Mouse (Mus musculus): ENCODE measurements around the gene Ndufa8.
A peak's percentile ranks its signal among the peaks of the same experiment; 100 is the strongest.

Gene Ndufa8

DNA sequence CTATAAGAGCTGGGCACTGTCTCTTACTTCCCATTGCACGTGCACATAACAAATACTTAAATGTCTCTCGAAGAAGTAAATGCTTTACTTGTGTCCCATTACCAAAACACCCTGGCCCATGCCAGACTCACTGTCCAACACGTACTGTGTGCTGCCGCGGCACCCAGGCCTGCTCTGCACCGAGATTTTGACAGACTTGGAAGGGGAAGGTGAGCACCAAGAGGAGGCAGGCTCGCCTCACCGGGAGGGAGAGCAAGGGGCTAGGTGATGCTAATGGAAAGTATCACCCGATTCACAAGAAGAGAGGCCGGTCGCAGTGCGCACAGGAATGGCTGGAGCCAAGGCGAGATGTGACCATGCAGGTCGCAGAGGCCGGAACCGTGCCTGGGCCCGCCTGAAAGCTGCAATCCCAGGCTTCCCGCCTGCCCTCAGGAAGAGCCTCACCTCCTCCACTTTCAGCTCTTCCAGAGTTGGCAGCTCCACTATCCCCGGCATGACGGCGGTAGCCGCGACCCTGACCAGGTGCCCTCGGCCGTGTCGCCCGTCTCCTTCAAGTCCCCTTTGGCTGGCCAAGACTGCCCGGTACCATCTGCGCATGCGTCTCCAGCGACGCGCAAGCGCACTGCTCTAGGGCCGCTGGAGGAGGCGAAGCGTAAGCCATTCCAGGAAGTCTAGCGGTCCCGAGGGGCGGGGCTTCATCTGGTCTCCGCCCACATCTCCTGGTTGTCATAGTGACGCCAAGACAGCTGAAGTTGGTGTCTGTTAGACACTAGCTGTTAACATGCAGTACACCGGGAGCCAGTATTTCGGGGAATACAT is at the start of gene Ndufa8, which contains the start of gene Morn5:
Gene Ndufa8 (minus strand): TSS at position 659 of the 819 bp plus-strand sequence.
Gene Morn5 (plus strand): TSS at position 711 of the 819 bp plus-strand sequence.
- DNase-seq (ENCODE audit: low spot score in 2 of 2), result peak; percentile 96

DNA sequence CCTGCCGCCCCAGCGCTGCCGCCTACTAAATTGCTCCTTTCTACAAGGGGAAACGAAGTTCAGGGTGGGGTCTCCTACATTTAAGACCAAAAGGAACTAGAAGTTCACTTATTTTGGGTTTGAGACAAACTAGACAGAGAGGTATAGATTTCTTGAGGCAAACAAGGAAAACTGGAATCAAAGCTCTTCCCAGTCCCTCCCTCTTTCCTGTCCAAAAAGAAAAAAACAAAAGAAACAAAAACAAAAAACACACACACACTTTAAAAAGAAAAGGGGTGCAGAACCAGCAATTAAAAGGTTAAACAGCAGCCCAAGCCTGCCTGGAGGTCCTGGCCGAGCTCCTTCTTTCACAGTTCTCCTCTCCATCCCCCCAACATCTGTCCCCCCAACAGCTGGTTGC is 48.8 kb upstream of the Ndufa8 start:
- no peak for DNase-seq (ENCODE audit: low spot score in 2 of 2)

DNA sequence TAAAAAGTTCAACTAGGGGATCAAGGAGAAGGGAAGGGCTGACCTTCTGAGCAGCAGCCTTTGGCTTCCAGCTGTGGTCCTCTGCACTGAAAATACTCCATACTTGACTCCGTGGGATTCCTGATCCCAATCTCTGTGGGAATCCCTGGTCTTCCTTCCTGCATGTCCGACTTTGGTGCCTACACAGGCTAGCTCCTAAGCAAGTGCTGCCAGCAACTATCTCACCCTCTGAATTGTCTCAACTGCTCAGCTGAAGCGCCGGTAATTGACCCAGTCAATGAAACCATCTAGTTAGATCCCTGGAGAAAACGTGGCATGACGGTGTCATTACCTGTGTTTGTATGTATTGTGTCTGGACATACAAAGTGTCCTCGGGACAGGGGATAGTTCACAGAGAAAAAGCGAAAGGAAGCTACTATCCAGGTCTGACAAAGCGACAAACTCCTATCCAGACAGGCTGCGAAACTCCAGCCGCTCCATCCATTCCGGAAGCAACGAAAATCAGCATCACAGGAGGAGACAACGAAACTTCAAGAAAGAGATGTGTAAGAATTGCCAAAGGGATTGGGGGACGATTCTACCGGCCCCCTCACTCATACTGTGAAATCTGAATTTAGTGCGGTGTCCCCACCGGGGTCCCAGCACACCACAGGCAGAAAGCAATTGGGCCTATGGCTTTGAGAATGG is 48.1 kb upstream of the Ndufa8 start:
- DNase-seq (ENCODE audit: low spot score in 2 of 2), result no peak

DNA sequence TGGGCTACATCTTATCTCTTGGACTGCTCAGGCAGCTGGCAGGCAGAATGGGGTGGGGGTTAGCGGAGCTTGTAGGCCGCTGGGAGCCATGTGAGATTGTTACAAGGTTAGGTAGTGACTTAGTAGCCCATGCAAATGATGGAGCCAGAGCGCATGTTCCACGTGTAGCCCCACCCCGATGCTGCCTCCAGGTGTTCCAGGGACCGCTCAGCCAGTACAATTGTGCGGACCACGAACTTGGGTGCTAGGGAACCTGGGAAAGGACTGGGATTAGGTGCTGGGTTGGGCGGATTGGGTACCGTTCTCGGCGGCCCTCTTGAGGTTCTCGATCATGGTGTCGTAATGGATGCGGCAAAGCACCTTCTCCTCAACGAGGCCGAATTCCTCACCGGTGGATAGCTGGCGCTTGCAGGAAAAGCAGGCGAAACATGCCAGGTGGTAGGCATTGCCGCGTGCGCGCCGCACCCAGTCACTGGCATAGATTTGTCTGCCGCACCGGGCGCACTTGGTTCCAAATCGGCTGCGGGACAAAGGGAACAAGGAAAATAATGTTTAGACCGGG is 44.8 kb upstream of the Ndufa8 start:
- DNase-seq (ENCODE audit: low spot score in 2 of 2), result no peak

DNA sequence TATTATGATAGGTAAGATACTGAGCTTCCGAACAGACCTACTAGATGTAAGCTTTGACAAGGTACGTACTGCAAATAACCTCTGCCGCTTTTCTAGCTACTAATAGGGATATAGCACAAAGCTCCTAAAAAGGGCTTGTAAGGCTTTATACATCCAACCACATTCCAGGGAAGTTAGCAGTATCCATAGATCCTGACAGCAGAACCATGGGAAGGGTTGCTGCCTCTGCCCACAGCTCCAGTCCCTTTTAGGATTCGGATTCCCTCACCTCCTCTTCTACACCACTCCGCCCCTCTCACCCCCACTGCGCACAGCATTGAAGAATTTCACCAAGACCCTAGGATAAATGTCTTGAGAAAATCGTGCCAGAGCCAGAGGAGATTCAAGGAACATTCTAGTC is 44.1 kb upstream of the Ndufa8 start:
- DNase-seq (ENCODE audit: low spot score in 2 of 2), result no peak

DNA sequence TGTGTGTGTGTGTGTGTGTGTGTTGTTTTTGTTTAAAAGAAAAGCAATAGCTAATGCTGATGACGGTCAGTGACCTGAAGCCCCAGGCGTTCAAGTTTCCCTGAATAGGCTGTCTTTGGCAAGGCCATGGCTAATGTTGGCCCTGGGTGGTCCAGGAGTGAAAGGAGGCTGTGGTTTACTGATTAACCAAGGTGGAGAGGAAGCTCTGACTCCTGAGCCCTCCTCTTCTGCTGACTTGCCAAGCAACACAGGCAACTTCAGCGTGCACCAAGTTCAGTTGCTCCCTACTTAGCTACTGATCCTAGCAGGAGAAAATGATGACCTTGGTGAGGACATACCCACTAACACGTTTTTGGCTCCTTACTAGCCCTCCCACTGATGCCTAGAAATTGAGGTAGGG is 43.5 kb upstream of the Ndufa8 start:
- DNase-seq (ENCODE audit: low spot score in 2 of 2), result no peak

DNA sequence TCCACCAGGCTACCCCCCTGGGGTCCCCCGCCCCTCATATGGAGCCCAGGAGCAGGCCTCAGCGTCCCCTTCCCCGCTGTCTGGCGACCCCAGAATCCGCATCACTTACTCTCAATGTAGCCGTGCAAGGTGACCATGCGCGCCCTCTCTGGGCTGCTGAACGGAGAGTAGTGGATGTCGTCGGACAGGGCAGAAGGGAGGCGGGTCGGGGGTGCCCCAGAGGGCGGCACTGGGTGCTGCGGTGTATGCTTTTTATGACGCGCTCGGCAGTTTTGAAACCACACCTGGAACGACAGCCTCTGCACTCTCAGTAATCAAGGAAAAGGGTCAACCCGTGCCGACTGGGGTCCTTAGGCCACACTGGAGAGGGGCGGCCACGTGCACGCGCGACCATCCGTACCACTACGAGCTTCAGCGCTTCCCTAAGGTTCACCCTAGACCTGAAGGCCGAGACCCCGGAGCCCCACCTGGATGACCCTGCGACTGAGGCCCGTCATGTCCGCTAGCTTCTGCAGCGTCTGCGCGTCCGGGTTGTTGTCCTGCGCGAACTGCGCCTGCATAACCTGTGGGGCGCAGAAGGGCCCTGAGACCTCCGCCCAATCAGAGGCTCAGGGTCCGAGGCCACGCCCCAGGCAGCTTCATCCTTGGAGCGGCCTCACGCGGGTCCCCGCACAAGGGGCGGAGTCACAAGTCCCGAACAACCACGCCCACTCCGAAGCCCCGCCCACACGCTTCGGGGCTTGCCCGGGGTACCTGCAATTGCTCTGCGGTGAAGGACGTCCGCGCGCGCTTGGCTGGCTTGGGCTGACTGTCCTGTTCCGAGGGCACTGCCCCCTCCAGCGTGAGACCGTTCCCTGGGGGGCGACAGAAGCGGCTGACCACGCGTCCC is 41.9 kb upstream of the Ndufa8 start:
- peak; percentile 33 to 41 for DNase-seq (ENCODE audit: low spot score in 2 of 2)

DNA sequence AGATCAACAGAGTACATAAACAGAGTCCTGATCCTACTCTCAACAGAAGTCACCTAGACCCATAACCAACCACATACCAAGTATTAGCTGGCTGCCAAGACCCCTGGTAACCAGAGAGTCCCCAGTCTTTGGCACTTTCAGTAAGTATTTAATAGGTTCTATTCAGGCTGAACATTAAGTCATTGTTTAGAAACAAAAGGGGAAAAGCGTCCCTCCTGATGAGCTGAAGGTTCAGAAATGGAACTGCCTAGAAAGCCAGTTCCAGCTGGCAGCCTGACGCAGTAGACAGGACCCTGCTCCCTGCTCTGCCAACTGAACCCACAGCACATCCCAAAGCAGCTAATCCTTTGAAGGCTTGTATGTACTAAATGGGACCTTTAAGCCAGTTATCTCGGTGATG is 40.0 kb upstream of the Ndufa8 start:
- no peak for DNase-seq (ENCODE audit: low spot score in 2 of 2)

DNA sequence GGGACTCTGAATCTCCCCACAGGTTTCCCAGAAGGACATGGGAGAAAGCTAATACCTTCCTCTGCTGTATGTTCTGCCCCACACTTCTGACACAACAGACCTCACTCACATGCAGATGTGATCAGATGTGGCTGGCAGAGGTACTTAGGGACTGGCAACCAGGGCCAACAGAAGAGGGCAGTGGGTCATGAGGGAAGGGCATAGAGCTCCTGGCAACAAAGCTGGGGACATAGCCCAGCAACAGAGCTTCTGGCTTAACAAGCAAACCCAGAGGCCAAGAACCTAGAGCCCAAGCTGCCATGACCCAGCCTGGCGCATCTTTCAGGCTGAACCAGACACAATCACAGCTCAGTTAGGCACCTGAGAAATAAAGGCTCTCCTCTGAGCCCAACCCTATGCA is 35.8 kb upstream of the Ndufa8 start:
- no peak for DNase-seq (ENCODE audit: low spot score in 2 of 2)

DNA sequence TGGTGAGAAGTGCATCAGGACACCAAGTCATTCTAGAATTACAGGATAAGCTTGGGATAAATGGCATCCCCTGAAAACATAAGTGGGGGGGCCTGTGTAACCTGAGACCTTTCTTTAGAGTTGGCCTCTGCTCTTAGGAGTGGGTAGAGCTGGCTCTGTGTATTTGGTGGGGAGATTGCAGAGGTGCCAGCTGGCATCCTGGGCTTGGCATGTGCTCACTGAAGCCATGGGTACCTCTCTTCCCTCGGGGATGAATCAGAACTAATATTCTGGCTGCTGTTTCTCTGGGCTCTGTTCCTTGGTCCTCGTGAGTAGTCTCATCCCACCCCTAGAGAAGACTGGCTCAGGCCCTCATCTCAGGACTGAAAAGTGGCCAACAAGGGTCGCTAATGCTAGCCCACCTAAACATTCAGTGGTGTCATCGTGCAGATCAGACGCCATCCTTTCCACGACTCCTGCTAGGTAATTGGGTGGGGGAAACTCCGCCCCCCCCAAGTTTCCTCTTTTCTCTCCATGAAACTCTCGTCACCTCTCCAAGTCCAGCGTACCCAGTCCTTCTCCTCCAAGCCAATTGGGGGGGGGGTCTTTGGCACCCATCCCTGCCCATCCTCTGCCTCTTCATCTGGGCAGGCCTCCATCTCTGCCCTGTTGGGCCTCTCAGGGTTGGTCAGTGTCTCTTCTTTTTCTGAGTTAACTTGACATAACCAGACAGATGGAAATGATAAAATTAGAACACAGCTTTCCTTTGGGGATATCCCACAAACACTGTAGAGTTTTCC is 33.8 kb upstream of the Ndufa8 start:
- DNase-seq (ENCODE audit: low spot score in 2 of 2), result no peak

DNA sequence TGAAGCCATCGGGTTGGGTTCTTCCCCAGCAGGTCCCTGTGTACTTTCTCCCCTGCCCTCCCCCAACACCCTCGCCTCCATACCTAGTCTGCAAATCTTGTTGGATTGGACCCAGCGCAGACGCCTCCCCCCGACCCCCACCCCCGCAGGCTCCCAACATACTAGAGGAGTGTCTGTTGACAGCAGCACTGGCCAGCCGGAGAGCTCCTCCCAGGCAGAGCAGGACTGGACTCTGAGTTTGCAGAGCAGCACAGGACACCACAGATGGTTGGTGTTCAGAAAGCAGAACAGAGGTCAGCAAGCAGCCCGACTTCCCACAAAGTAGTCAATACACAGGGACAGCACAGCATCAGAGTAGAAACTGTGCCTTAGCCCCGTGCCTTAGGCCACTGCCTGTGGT is 32.2 kb upstream of the Ndufa8 start:
- no peak for DNase-seq (ENCODE audit: low spot score in 2 of 2)

DNA sequence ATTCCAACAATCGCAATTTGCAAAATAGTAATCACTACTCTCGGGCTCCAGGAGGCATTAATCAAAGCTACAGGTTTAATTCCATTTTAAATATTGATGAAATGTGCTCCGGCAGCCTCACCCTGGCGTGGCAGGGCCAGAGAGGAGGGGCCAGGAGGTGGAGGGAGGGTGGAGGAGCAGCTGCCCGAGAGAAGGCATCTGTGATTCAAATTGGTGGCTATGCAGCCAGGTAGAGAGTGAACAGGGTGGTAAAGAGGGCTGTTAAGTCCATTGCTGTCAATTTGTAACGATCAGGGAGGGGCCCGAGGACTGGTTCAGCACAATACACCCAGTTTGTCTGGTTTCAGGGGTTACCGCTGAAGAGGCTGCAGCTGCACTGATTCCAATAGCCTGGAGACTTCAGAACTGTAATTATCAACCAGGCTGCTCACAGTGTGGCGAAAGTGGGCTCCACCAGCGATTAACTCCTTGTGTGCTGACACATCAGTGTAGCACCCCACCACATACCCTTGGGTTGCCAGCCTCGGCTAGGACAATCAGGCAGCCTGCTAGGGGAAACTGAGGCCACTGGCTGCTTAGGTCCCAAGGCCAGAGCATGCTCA is 28.1 kb upstream of the Ndufa8 start:
- DNase-seq (ENCODE audit: low spot score in 2 of 2), result no peak

DNA sequence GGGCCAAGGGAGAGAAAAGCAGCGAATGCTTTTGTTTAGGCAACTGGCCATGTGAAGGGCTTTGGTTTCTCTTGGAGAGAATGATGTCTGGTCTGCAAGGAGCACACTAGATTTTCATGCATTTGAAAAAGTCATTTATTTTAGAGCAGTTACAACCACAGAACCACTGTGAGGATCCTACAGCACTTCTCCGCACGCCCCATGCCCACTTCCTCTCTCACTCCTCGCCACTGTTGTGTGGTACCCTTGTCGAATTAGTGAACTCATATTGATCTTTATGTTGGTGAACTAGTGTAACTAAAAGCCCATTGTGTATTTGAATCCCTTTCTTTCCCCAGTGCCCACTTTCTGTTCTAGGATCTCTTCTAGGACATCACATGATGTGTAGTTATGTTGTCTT is 26.0 kb upstream of the Ndufa8 start:
- no peak for DNase-seq (ENCODE audit: low spot score in 2 of 2)

DNA sequence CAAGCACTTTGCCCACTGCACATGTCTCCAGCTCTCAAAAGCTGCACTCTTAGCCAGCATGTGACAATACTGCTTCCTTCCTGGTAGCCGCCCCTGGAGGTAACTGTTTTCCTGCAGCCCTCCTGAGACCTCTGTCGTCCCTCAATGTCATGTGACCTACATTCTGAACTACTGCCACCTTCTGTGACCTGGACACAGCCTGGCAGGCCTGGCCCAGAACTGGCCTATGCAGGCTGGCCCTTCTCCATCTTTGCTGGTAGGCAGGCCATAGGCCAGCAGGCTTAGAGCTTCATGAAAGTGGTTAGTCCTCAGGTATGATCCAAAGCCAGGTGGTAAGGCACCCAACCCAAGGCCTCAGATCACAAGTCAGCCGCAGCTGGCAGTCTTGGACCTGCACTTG is 24.6 kb upstream of the Ndufa8 start:
- DNase-seq (ENCODE audit: low spot score in 2 of 2), result no peak

DNA sequence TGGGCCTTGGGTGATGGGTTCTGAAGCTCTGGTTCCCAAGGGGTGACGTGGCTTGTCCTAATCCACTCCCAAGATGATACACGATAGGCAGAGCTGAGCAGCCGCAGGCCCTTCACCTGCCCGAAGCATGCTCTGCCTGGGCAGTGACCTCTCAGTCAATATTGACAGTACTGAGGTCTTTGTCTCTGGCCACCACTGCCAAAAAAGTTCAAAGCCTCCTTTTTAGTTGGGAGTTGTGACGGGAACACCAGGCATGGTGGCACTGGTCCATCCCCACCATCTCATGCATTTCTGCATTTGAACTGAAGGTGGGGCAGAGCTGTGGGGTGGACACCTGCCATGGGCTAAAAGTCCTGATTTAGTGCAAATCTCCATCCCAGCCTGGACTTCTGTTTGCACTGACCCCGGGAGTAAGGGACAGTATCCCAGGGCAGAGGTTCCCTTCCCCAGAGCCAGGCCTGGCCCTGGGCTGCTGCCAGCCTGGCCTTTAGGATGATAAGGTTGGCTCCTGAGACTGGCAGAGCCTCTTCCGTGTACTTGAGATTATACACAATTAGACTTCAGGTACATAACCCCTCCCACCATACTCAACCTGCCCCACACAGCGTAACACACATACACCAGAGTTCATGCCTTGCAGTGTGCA is 22.6 kb upstream of the Ndufa8 start:
- DNase-seq (ENCODE audit: low spot score in 2 of 2), result no peak

DNA sequence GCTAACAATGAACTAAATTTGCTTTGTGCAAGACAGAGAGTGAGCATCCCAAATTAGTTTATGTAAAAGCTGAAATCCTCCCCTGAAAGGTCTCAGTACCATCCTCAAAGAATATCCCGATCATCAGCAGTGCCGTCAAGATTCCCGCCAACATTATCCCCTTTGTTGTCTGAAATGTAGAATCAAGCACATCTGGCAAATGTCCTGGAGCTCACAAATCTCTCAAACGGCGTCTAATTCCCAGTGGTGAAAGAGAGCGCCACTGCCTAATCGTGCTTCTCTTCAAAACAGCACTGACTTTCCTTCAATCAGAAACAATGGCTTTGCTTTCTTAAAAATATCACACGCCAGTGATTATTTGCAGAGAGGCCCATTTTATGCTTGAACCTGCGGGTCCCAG is 17.9 kb upstream of the Ndufa8 start:
- no peak for DNase-seq (ENCODE audit: low spot score in 2 of 2)

DNA sequence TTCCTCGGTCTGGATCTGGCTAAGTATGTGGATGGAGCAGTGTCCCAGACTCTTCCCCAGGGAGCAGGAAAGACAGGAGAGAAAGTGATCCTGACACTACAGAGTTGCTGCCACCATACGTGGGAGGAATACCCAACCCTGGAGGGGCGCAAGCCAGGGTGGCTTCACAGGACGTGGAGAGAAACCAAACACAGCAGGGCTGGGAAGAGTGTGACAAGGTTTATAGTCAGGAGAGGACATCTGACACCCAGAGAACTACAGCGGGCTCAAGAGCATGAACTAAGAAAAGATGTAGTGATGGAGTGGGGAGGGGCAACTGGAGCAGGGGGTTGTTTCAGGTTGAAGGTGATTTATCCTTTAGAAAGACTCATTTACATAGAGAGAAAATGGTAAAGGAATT is 12.2 kb upstream of the Ndufa8 start:
- no peak for DNase-seq (ENCODE audit: low spot score in 2 of 2)

DNA sequence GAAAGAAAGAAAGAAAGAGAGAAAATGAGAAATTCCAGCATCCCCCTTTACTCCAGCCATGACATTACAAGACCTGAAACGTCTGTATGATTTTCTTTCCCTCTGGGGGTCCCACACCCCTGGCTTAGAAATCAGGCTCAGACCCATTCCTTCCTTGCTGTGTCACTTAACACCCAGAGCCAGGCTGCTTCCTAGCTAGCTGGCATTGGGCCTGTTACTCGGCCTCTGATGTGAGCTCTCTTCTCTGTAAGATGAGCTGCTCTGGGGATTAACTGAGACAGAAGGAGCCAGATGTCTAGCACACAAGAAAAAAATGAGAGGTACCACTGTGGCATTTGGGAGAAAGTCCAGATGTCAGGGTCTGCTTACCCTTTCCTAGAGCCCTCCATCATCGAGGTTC is 7.0 kb upstream of the Ndufa8 start:
- DNase-seq (ENCODE audit: low spot score in 2 of 2), result no peak

DNA sequence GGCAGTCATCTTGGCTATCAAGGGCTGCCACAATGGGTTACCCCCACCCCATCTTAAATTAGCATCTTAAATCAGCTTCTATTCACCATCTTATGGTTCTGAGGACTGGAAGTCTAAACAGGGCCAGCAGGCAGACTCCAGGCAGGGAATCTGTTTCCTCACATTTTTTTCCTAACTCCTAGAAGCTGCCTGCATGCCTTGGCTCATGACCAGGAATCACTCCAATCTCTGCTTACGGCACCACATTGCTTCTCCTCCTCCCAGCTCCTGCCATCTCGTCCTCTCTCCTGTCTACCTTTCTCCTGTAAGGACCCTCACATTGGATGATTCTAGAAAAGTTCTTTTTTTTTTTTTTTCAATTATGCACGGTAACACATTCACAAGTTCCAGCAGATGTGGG is 4.0 kb upstream of the Ndufa8 start:
- no peak for DNase-seq (ENCODE audit: low spot score in 2 of 2)

DNA sequence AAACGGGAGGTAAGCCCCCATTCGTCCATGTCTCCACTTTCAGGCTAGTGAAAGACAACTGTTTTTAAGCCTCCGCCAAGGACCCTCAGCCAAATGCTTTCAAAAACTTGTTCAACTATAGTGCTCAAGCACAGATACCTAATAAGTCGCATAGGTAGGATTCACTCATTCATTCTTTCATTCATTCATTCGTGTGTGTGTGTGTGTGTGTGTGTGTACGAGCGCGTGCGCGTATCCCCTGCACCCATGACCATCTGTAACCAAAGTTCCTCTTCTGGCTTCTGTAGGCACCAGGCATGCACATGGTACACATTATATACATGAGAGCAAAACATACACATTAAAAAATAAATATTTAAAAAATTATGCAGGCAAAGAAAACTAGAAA is 355 bp upstream of the Ndufa8 start:
- DNase-seq (ENCODE audit: low spot score in 2 of 2), result no peak
